Mouse (Mus musculus) CH12.LX (cell line): ENCODE measurements around the gene Il16. TPM values are rescaled to one million over a fixed set of nuclear protein-coding genes. Genes with fewer than 3 reads are reported as not detected.

Experiments used
- DNase-seq: peaks from one replicate; pipeline ENCODE4 v3.0.0-alpha.2; 2013; ENCODE audit errors: extremely low read depth
- H3K27ac ChIP-seq: 2 replicates; pipeline ENCODE4 v1.5.1; 2012; ENCODE audit warnings: low read depth, mild to moderate bottlenecking, control low read depth, moderate library complexity; ENCODE audit not compliant: insufficient read depth
- H3K27me3 ChIP-seq: replicated peaks from 2 replicates; pipeline ENCODE3; 2012; ENCODE audit warnings: inconsistent platforms
- H3K36me3 ChIP-seq, 2 experiments: replicated peaks in 1 of 2; 2 replicates each; pipeline versions ENCODE3 to v1.6.1; 2012; ENCODE audit warnings: inconsistent platforms in 1 of 2, low read length in 1 of 2, mild to moderate bottlenecking in 1 of 2, mixed read lengths in 1 of 2, moderate library complexity in 1 of 2; ENCODE audit not compliant: control insufficient read depth in 1 of 2, insufficient read depth in 1 of 2
- H3K4me1 ChIP-seq, 2 experiments: 2 replicates each; pipeline ENCODE4 v1.6.1; 2012; ENCODE audit warnings: inconsistent platforms in 1 of 2, moderate library complexity in 1 of 2; ENCODE audit not compliant: insufficient read depth in 2 of 2, control insufficient read depth in 1 of 2
- H3K4me2 ChIP-seq: 2 replicates; pipeline ENCODE4 v1.6.1; 2012; ENCODE audit warnings: low read depth, mild to moderate bottlenecking, control low read depth; ENCODE audit not compliant: poor library complexity, insufficient read depth, severe bottlenecking
- H3K4me3 ChIP-seq, 3 experiments: fragments of 150-350 bp in 1 of 3; sonication (generic) in 1 of 3; replicated peaks in 1 of 3; 2 replicates each; pipeline versions ENCODE3 to v1.5.1; 2011 to 2012; ENCODE audit warnings: low read depth in 2 of 3, low read length in 2 of 3, mild to moderate bottlenecking in 2 of 3, moderate library complexity in 2 of 3, control low read depth in 1 of 3, improper control_type of control experiment in 1 of 3, inconsistent platforms in 1 of 3, mixed read lengths in 1 of 3; ENCODE audit not compliant: poor library complexity in 1 of 3
- H3K79me2 ChIP-seq: replicated peaks from 2 replicates; pipeline ENCODE4 v1.6.1; 2012; ENCODE audit warnings: mild to moderate bottlenecking, moderate library complexity; ENCODE audit not compliant: control insufficient read depth, poor library complexity, insufficient read depth, severe bottlenecking; ENCODE audit errors: extremely low read depth
- H3K9ac ChIP-seq: 2 replicates; pipeline ENCODE4 v1.6.1; 2012; ENCODE audit warnings: low read depth, mild to moderate bottlenecking, control low read depth, moderate library complexity; ENCODE audit not compliant: insufficient read depth
- H3K9me3 ChIP-seq: replicated peaks from 2 replicates; pipeline ENCODE3; 2012; ENCODE audit warnings: low read length, inconsistent platforms, mixed read lengths
- BHLHE40 ChIP-seq: IDR thresholded peaks from 2 replicates; pipeline ENCODE4 v1.6.1; 2011; ENCODE audit warnings: mild to moderate bottlenecking, low read depth, low read length, improper control_type of control experiment
- E2F4 ChIP-seq: IDR thresholded peaks from 2 replicates; pipeline ENCODE4 v1.6.1; 2011; ENCODE audit warnings: low read depth, low read length, improper control_type of control experiment; ENCODE audit not compliant: insufficient replicate concordance
- ELF1 ChIP-seq: IDR thresholded peaks from 2 replicates; pipeline ENCODE4 v1.6.1; 2014; ENCODE audit warnings: low read depth, mild to moderate bottlenecking, inconsistent platforms, low read length, improper control_type of control experiment
- EP300 ChIP-seq: IDR thresholded peaks from 2 replicates; pipeline ENCODE4 v1.6.1; 2011; ENCODE audit warnings: low read length, improper control_type of control experiment
- GABPA ChIP-seq: IDR thresholded peaks from 2 replicates; pipeline ENCODE4 v1.6.1; 2012; ENCODE audit warnings: low read depth, low read length, improper control_type of control experiment, inconsistent platforms; ENCODE audit not compliant: insufficient replicate concordance
- HCFC1 ChIP-seq: IDR thresholded peaks from 2 replicates; pipeline ENCODE4 v1.6.1; 2012; ENCODE audit warnings: low read depth, mild to moderate bottlenecking, inconsistent platforms, low read length, improper control_type of control experiment
- IRF4 ChIP-seq: IDR thresholded peaks from 2 replicates; pipeline ENCODE4 v1.6.1; 2014; ENCODE audit warnings: low read depth, mild to moderate bottlenecking, inconsistent platforms, low read length, improper control_type of control experiment
- JUN ChIP-seq: IDR thresholded peaks from 2 replicates; pipeline ENCODE4 v1.6.1; 2011; ENCODE audit warnings: low read depth, mild to moderate bottlenecking, low read length, improper control_type of control experiment, moderate library complexity; ENCODE audit not compliant: insufficient read depth
- MAFK ChIP-seq: IDR thresholded peaks from 2 replicates; pipeline ENCODE4 v1.6.1; 2011; ENCODE audit warnings: low read length, improper control_type of control experiment; ENCODE audit not compliant: insufficient replicate concordance
- MAX ChIP-seq: IDR thresholded peaks from 2 replicates; pipeline ENCODE4 v1.6.1; 2011; ENCODE audit warnings: low read length, improper control_type of control experiment
- MAZ ChIP-seq: IDR thresholded peaks from 2 replicates; pipeline ENCODE4 v1.6.1; 2012; ENCODE audit warnings: low read depth, mild to moderate bottlenecking, inconsistent platforms, low read length, improper control_type of control experiment, moderate library complexity
- MXI1 ChIP-seq: IDR thresholded peaks from 2 replicates; pipeline ENCODE4 v1.6.1; 2011; ENCODE audit warnings: mild to moderate bottlenecking, low read depth, low read length, improper control_type of control experiment
- PAX5 ChIP-seq: IDR thresholded peaks from 2 replicates; pipeline ENCODE4 v1.6.1; 2012; ENCODE audit warnings: low read length, inconsistent platforms, mixed read lengths
- RCOR1 ChIP-seq: conservative IDR thresholded peaks from 2 replicates; pipeline ENCODE4 v1.6.1; 2012; ENCODE audit warnings: low read depth, mild to moderate bottlenecking, inconsistent platforms, low read length, improper control_type of control experiment
- SIN3A ChIP-seq: IDR thresholded peaks from 2 replicates; pipeline ENCODE4 v1.6.1; 2012; ENCODE audit warnings: low read length, improper control_type of control experiment, inconsistent platforms
- SMC3 ChIP-seq: IDR thresholded peaks from 2 replicates; pipeline ENCODE4 v1.6.1; 2011; ENCODE audit warnings: low read depth, low read length, improper control_type of control experiment
- TBP ChIP-seq: conservative IDR thresholded peaks from 2 replicates; pipeline ENCODE4 v1.6.1; 2011; ENCODE audit warnings: low read depth, low read length, improper control_type of control experiment
- UBTF ChIP-seq: IDR thresholded peaks from 2 replicates; pipeline ENCODE4 v1.6.1; 2012; ENCODE audit warnings: low read depth, mild to moderate bottlenecking, inconsistent platforms, low read length, improper control_type of control experiment, moderate library complexity
- USF1 ChIP-seq: IDR thresholded peaks from 2 replicates; pipeline ENCODE4 v1.6.1; 2014; ENCODE audit warnings: low read depth, mild to moderate bottlenecking, inconsistent platforms, low read length, improper control_type of control experiment
- ZC3H11A ChIP-seq: IDR thresholded peaks from 2 replicates; pipeline ENCODE4 v1.6.1; 2012; ENCODE audit warnings: low read depth, mild to moderate bottlenecking, inconsistent platforms, low read length, improper control_type of control experiment
- ZKSCAN1 ChIP-seq: IDR thresholded peaks from 2 replicates; pipeline ENCODE4 v1.6.1; 2012; ENCODE audit warnings: low read depth, inconsistent platforms, low read length, improper control_type of control experiment, borderline replicate concordance
- ZMIZ1 ChIP-seq: IDR thresholded peaks from 2 replicates; pipeline ENCODE4 v1.6.1; 2012; ENCODE audit warnings: low read depth, mild to moderate bottlenecking, inconsistent platforms, low read length, improper control_type of control experiment
- dilution Hi-C: fragments of 300-500 bp; cut with MboI; formaldehyde crosslinking; loops from 2 replicates; pipeline ENCODE4 v1.14.3; 2020; ENCODE audit warnings: low sequenced_read_pairs; ENCODE audit not compliant: extremely low pct_unique_long_range_greater_than_20kb, extremely low pct_ligation_motif_present
- in situ Hi-C: fragments of 300-500 bp; cut with MboI; formaldehyde crosslinking; loops from 3 replicates; pipeline ENCODE4 v1.14.3; 2019; ENCODE audit warnings: low sequenced_read_pairs, low pct_ligation_motif_present, low pct_unique_long_range_greater_than_20kb, mixed read lengths
- polyA plus RNA-seq: library from polyadenylated mRNA; unstranded; fragments of >175 nt; gene quantifications from 2 replicates; pipeline ENCODE4 v1.2.1, GENCODE M21; 2012; ENCODE audit warnings: low read depth; ENCODE audit not compliant: insufficient read length
- total RNA-seq, 2 experiments: library from RNA; depleted of rRNA; stranded (reverse); fragments of 300-350 nt in 1 of 2; fragments of >200 nt in 1 of 2; gene quantifications; 2 replicates each; pipeline ENCODE4 v1.2.3; 2012 to 2014

Il16 gene
- total and polyA plus RNA-seq, 3 experiments = 39.8 to 62.1 (median 55.5) TPM

DNA sequence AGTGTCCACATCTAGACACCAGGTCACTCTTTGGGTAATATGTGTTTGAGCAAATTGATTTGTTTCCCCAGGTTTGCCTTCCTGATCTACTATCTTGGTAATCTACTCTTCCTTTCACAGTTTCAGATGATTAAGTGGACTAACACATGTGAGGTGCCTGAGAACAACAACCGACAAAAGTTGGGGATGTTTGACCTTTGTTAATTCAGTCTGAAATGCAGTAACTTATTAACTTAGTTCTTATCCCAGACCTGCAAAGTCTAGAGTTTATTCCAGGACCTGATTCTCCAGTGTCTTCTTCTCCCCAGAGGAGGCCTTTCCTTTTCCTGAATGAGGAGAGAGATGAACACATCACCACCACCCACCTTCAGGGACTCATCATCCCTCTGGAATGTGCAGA lies 133.6 kb downstream of the Il16 start:
- Histone ChIP-seq H3K4me1 (peaks cover 4 to 32% of the 10 kb centered on the region in 2 experiments), H3K27ac (no peak overlapping the region), H3K9ac (no peak overlapping the region), H3K4me2 (no peak overlapping the region), H3K36me3 (peaks cover 14 to 80% of the 10 kb centered on the region in 2 experiments), H3K79me2 (no peaks in the 10 kb centered on the region), H3K9me3 (no peaks in the 10 kb centered on the region), H3K27me3 (no peaks in the 10 kb centered on the region), H3K4me3 (no peak overlapping the region)
- in situ Hi-C loops = no loop called here
- TF ChIP-seq USF1 = no peak
- no peak for TF ChIP-seq MAFK
- TF ChIP-seq GABPA = no peak
- no peak for TF ChIP-seq UBTF
- no peak for TF ChIP-seq SIN3A
- TF ChIP-seq SMC3 = no peak
- no peak for TF ChIP-seq ZMIZ1
- no peak for TF ChIP-seq HCFC1
- TF ChIP-seq E2F4 = no peak
- TF ChIP-seq BHLHE40 = no peak
- DNase-seq = no peak
- dilution Hi-C loops = no loop called here

DNA sequence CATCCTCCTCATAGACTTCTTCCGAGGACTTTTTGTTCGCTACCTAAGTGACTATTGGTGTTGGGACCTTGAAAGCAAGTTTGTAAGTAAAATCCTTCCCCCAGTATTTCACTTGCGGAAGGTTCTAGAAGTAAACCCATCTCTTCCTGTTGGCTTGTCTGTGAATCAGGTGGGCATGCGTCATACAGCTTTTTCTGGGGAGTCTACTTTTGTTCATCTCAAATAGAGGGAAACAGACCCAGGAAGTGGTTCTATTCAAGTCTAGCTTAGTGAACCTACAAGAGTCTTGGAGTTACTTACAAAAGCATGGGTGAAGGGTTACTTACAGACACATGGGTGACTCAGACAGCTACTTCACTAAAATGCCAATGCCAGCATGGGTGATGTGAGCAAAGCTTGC lies 135.6 kb downstream of the Il16 start:
- H3K79me2 ChIP-seq = no peaks in the 10 kb centered on the region
- no peak overlapping the region for H3K9ac ChIP-seq
- DNase-seq = no peak
- H3K4me2 ChIP-seq = no peak overlapping the region
- H3K27me3 ChIP-seq = no peaks in the 10 kb centered on the region
- H3K4me1 ChIP-seq = peaks cover 0 to 18% of the 10 kb centered on the region in 2 experiments; a peak in 2 of 4 replicates
- H3K27ac ChIP-seq = no peak overlapping the region
- TF ChIP-seq UBTF (no peak), ZMIZ1 (no peak), JUN (no peak), MAZ (no peak), ZC3H11A (no peak), ZKSCAN1 (no peak), E2F4 (no peak), MAX (no peak), USF1 (no peak), EP300 (no peak), MAFK (no peak), PAX5 (no peak), SIN3A (no peak), MXI1 (no peak), HCFC1 (no peak), IRF4 (no peak), TBP (no peak), RCOR1 (no peak), ELF1 (no peak)
- in situ Hi-C loops = no loop called here
- dilution Hi-C loops = no loop called here
- peaks cover 14 to 82% of the 10 kb centered on the region in 2 experiments for H3K36me3 ChIP-seq
- H3K9me3 ChIP-seq = no peaks in the 10 kb centered on the region
- H3K4me3 ChIP-seq = no peak overlapping the region
